Mouse (Mus musculus) urinary bladder, postnatal 36 days (tissue): Measurements from ENCODE around the gene Lst1.
A peak's percentile ranks its signal among the peaks of the same experiment; 100 is the strongest.

Experiments
- DNase-seq, 2 experiments: peaks; one replicate each; pipeline ENCODE4 v3.0.0; 2022; ENCODE audit warnings: low spot score in 2 of 2, mixed read lengths in 1 of 2

Lst1 gene

DNA sequence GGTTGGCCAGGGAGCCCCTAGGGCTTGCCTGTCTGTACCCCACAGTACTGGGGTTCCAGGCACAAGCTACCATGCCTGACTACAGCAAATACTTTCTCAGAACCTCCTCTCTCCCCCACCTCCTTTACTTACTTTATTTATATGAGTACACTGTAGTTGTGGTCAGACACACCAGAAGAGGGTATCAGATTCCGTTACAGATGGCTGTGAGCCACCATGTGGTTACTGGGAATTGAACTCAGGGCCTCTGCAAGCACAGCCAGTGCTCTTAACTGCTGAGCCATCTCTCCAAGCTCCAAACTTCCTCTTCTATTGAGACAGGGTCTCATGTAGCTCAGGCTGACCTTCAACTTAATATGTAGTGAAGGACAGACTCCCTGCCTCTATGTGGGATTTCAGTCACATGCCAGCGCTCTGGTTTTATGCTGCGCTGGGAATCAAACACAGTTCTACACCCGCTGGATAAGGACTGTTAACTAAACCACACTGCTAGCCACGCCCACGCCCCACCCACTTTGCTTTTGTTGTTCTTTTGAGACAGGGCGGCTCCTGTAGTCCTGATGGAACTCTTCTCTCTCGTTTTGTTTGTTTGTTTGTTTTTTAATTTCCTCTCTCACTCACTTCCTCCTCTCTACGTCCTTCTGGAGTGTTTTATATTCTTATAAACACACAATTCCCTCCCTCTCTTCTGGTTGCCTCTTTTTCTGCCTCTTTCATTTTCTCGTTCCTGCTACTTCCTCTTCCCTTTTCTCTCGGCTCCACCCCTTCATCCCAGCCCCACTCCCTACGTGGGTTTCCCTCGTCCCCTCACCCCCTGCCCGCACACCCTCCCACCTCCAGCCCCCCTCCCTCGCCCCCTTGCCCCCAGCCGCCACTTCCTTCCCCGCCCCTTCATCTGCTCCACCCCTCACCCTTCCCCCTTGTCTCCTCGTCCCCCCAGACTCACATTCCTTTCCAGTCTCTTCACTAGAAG, 2.3 kb downstream of the Lst1 start:
- DNase-seq = peak; percentile 71 to 80

DNA sequence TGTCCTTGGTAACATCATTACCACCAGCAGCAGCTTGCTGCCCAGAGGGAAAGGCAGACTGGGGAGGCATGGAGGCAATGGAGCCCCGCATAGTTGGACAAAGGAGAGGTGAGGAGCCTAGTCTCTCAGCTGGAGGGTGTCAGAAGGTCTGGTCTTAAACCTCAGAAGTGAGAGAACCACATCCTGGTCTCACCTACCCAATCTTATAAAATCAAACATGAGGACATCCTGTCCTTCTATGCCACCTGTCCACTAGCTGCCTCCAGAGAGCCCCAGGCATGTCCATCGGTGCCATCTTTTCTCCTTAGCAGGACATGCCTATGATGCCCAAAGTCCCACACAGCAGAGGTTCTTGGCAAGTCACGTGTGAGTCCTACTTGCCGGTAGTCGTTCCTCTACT, 8.1 kb downstream of the Lst1 start:
- DNase-seq = no peak

DNA sequence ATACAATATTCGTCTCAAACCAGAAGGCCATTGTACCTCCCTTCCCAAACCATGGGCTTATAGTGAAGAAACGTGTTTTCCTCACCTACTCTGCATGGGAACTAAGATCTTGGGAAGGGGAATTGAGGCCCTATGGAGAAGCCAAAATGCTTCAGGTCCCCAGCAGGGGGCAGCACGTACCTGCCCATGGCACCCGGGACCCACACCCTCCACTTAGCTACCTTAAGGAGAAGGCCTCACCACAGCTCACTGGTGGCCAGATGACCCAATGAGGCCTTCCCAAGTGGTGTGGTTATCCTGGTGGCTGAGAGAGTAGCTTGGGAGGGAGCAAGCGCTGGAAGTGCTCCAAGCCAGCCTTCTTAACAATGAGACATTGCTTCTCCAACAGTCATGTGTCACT, 9.7 kb downstream of the Lst1 start:
- DNase-seq = peak; percentile 54 to 70

DNA sequence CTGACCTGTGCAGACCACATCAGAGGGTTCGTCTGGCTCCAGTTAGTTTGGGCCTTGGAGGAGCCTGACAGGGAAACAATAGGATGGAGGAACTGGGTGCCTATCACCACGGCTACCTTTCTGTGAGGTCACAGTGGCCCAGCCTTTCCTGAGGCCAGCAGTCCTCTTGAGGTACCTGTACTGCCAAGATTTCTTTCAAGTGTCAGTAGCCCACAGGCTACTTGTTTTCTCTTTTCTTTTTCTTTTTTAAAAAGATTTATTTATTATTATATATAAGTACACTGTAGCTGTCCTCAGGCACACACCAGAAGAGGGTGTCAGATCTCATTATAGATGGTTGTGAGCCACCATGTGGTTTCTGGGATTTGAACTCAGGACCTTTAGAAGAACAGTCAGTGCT, 12.3 kb downstream of the Lst1 start, which contains the start of gene Aif1:
TSS of gene Aif1 (minus strand) at position 101 of the 400 bp plus-strand sequence.
- no peak for DNase-seq

DNA sequence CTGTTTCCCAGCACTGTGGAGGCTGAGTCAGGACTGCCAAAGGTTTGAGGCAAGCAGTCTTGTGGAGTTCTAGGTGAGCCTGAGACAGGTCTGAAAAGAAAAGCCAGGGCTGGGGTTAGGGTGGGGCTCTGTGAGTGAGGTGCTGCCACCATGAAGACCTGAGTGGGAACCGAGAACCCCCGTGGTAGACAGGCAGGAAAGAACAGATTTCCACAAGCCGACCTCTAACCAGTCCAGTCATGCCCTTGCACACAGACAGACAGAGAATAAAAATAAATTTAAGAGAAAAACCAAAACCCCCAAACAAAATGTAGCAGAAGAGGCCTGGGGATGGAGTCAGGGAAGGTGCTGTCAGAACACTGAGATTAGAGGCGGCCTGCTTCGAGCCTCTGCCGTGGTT, 12.9 kb downstream of the Lst1 start:
- no peak for DNase-seq

DNA sequence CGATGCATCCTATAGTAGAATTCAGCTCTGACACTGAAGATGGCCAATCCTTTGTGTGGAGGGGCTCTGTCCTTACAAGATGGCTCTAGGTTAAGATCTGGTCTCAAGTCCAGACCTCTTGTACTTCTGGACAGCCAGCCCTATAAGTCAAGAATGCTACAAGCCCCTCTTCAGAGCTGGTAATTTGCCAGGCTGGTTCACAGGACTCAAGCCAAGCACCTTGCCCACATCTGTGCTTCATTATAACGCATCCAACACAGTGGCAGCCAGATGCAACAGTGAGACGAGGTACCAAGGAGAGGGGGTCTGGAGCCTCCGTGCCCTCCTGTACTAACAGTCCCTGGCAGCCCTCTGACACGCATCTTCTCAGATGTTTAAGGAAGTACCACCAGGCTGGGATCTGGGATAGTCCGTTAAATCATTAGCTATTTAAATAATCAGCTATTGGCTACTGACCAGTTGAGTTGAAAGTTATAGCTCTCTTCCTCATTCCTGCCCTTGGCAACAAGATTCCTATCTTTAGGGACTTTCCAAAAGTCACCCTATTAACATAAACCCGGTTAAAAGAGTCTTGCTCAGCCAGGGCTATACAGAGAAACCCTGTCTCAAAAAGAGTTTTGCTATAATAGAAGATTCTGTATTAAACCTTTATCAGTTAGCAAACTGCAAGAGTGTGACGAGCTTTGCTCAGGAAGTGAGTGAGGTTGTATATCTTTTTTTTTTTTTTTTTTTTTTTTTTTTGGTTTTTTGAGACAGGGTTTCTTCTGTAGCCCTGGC, 13.8 kb downstream of the Lst1 start:
- no peak for DNase-seq

DNA sequence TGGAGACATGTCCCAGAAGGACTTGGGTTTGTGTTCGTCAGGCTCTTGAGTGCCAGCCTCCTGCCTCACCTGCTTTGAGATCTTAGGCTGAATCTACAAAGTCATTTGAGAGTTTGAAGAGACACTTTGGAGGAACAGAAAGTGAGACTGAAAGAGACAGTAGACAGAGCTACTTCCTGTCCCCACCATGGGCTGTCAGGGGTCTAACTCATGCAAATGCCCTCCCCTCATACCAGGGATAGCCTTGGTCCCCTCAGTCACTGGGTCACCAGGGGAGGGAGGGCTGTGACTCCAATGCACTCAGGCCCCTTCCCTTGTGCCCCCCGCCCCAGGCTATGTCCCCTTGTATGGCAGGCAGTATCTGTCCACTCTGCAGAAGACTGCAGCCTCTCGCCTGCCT, 14.9 kb downstream of the Lst1 start:
- no peak for DNase-seq

DNA sequence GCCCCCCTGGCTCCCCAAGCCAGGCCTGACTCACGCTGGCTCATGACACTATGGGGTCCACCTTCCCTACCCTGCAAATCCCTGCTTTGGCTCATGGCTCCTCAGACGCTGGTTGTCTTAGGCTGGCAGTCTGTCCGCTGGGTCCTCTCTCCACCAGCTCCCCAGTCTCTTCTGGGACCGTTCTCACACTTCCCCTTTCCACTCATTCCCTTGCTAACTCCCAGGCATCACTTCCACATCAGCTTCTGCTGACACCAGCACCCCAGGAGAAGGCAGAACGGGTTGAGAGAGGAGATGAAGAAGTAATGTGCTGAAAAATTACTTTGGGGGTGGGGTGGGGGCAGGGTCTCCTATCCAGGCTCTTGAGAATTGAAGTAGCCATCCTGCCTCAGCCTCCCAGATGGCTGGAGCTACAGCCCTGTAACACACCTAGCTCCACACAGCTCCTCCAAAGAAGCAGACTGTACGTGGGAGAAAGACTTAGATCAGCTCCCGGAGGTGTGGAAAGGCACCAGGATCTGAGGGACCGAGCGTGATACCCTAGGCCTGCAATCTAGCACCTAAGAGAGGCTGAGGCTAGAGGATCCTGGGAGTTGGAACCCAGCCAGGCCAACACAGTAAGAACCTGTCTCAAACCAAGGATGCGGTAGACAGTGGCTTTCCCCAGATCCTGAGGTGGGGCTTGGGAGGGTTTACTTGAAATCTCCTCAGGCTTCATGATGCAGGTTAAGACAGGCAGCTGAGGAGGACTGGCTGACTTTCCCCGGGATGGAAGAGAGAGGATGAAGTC, 15.6 kb downstream of the Lst1 start:
- DNase-seq = no peak

DNA sequence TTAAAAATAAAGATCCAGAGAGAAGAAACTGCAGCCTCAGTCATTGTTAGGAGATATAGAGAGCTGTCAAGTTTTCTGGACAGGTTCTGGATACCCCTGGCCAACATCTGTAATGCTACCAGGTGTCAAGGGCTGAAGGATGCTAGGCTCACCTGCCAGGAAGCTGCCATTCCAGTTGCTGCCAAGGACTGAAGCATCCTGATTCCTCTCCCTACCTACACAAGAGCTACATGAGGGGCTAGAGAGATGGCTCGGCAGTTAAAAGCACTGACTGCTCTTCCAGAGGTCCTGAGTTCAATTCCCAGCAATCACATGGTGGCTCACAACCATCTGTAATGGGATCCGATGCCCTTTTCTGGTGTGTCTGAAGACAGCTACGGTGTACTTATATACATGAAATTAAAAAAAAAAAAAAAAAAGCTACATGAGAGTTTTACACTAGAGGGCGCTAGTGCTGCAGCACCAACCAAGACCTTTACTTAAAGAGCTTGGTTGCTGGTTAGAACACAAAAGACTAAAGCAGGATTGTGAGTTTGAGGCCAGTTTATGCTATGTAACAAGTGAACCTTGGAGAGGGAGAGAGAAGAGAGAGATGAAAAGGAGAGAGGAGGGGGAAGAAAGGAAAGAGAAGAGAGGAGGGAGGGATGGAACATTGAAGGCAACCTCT, 19.6 kb downstream of the Lst1 start:
- DNase-seq = no peak

DNA sequence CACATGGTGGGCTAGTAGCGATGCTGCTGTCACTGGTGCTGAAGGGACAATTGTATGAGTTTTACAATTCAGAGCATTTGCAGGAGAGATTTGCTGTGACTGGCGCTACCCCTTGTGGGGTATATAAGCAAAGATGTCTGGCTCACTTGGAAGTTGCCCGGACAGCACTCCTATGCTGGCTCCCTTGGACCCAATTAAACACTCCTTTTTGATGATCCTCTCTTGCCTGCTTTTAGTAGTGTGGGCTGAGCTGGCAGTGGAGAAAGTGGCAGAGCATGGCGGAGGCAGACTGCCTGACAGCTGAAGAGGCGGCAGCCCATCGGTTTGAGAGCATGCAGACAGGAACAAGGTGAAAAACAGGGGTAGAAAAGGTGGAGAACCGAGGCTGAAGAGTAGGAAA, 20.4 kb downstream of the Lst1 start:
- DNase-seq = no peak

DNA sequence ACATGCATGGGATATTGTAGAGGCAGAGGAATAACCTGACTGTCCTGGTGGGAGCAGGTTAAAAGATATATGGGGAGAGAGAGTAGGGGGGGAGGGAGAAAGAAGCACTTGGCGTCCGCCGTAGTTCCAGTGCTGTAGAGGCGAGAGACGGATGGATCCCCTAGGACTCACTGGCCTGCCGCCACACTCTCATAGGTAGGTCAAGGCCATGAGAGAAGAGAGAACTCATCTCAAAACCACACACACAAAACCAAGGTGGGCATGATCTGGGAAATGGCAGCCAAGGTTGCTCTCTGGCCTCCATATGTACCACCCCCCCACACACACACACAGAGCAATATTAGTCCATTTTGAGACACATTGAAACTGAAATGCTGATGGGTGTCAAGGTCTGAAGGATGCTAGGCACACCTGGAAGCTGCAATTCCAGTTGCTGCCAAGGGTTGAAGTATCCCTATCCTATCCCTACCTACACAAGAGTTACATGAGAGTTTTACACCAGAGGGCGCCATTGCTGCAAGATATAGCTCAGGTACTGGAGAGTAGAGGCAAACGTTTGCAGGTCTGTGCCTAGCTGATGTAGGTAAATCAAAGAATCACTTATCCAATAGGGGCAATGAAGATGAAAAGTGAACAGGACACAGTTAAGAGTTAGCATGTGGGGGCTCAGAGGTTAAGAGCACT, 21.7 kb downstream of the Lst1 start:
- peak in 1 of 2 experiments; percentile 56 for DNase-seq

DNA sequence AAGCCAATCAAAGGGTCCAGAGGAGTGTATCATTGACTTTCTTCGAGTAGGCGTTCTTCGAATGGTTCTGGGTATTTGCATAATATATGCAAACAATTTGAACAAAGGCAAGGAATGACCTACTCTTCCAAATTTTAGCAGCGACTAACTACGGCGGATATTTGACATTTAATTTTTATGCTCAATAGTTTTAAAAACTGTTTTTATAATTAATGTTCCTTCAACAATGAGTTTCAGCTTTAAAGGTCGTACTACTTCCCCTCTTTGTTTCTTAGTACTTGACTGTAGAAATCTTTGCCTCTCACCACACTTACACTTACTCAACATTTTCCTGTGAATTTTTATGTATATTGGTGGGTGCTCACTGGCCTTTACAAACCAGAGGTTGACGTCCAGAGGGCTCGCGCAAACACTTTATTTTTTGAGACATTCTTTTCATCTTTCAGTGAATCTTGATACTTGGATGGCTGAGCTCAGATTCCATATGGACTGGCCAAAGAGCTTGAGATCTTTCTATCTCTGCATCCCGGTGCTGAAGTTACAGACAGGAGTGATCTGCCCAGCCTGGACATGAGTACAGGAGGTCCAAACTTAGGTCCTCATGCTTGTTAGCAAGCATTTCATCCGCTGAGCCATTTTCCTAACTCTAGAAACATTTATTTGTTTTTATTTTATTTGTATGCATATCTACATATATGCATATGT, 22.6 kb downstream of the Lst1 start:
- DNase-seq = no peak

DNA sequence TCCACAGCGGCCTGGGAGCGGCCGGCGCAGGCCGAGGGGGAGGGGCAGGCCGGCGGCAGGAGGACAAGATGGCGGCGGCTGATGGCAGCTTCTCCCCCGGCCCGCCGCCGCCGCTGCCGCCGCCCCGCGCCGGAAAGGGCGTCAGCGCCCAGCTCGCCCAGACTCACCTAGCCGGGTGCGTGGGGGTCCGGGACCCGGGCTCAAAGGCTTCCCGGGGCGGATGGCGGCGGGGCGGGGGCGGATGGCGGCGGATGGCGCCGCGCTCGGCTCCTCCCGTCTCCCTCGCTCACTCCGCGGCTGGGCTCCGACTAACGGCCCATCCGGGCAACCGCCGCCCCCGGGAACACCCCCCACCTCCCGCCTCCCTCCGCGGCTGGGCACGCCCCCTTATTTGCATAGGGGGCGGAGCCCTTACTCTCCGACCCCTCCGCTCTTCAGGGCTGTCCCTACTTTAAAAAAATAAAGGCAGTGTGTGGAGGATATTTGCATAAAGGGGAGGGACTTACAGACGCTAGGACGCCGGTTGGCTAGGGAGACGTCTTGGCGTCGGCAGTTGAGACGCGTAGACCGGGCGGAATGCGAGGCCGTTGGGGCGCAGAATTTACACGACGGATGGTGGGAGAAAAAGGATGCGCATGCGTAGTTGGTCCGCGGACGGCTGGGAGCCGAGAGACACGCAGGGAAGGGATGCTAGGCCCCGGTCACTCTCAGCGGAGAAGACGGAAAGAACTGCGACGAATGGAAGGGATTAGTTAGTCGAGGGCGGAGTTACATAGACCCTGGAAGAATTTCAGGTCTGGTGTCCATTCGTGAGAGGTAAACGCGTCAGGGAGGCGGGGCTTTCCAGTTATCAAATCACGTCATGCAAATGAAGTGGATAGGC, 23.4 kb downstream of the Lst1 start, which contains the start of gene Prrc2a:
TSS of gene Prrc2a (minus strand) at position 330 of the 883 bp plus-strand sequence.
- DNase-seq = peak; percentile 95 to 98

DNA sequence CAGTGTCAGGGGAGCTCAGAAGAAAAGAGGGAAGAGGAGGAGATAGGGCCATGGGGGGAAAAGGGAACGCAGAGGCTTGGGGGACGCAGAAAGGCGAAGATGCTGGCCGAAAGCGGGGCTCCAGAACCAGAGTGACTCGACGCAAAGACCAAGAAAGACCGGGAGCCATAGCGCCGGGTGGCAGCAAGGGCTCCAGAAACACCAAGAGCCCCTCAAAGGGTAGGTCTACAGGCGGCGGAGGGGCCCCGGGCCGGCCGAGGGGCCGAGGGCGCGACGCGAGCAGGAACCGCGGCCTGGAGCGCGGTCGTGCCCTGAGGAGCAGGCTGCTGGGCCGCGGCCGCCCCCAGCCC, 24.0 kb downstream of the Lst1 start:
- DNase-seq = peak in 1 of 2 experiments; percentile 30

DNA sequence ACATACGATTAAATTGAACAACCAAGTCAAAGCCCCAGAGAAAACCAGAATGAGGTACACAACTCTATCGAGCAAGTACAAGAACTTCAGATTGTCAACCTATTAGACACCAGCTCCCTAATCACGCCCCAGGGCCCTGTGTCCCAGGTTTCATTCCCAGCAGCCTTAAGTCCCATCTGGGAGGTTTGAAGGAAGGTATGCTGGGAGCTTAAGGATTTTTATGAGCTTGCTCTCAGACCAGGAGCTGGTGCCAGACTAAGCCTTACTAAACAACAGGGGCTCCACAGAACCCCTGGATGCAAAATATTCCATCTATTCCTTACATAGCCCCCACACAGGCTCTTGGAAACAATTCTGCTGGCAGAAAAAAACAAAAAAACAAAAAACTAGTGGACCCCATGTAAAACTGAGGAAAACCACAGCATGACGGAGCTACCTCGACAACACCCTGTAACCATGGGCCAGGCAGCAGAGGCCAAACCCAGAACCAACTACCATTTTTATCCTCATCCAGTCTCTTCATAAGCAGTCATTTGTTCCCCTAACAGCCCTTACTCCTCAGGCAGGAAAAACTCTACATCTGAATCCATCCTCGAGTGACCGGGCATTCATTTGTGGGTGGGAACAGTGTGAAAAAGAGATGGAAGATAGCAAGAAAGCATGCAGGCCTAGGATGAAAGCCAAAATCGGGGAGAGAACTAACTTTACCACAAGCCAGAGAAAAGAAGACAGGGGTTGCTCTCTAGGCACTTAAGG, 24.7 kb downstream of the Lst1 start:
- no peak for DNase-seq

DNA sequence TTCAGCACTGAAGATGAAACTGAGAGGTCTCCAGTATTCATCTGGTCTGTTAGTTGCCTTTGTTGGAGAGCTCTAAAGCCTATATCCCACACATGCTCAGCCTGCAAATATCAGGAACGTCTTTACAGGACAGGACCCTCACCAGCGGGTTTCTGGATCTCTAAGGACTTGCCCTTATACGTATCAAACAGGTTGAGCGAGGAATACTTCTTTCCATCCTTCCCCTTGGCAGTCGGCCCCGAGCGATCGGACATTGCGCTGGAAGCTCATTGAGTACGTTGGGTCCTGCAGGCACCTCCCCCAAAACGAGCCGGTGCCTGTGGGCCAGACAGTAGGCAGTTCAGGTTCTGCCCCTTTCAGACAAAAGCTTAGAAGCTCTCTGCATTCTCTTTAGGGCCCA, 25.5 kb downstream of the Lst1 start:
- DNase-seq = peak in 1 of 2 experiments; percentile 33

DNA sequence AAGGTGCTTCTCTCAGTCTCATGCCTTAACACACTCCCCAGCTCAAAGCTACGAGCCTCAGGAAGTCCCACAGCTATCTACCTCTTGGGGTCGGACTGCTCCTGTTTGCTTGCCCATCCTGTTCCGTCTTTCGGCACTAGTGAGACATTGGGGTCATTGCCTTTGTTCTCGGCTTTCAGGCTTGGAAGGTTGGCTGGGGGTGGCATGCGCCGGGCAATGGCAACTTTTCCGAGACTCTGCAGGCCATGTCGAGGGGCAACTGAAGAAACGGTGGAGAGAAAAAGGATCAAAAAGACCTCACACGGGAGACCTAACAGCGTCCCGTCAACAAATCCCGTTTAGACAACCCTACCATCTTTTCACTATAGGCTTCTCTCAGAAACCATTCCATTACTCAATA, 26.1 kb downstream of the Lst1 start:
- no peak for DNase-seq

DNA sequence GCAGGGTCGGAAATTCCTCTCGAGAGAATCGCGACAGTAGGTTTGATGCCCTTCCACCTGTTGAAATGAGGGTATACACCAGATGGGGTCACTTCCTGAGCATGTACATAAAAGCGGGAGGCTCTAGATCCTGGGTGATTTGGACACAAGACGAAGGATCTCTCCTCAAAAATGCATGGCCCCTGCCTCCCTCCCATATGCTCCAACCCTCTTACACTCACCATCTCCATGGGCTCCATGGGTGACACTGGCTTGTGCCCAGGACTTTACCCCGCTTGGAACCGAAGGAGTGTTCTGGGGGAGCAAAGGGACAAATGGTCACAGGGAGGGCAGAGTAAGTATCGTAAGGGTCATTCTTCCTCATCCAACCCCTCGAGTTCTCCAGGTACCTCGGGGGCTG, 26.8 kb downstream of the Lst1 start:
- no peak for DNase-seq
